Mouse (Mus musculus) liver, embryonic 12.5 days (tissue): ENCODE results near the gene Gga3. TPM values are rescaled to one million over a fixed set of nuclear protein-coding genes. Genes with fewer than 3 reads are reported as not detected.

ENCODE experiments used
- ATAC-seq: fragments of 200-750 bp; cut with Nextera tagmentation; 2 replicates; pipeline ENCODE4 v1.8.0; 2017; ENCODE audit warnings: moderate number of reproducible peaks, mild to moderate bottlenecking, moderate library complexity
- H3K27ac ChIP-seq: fragments of 300-500 bp; sonication (generic); 2 replicates; pipeline ENCODE4 v1.5.1; 2016; ENCODE audit warnings: mild to moderate bottlenecking
- H3K27me3 ChIP-seq: fragments of 300-500 bp; sonication (generic); replicated peaks from 2 replicates; pipeline ENCODE4 v1.6.1; 2016; ENCODE audit warnings: mild to moderate bottlenecking, moderate library complexity
- H3K36me3 ChIP-seq: fragments of 300-500 bp; sonication (generic); 2 replicates; pipeline ENCODE4 v1.6.1; 2016; ENCODE audit warnings: mild to moderate bottlenecking, moderate library complexity
- H3K4me1 ChIP-seq: fragments of 300-500 bp; sonication (generic); 2 replicates; pipeline ENCODE4 v1.6.1; 2016
- H3K4me2 ChIP-seq: fragments of 300-500 bp; sonication (generic); 2 replicates; pipeline ENCODE4 v1.6.1; 2016; ENCODE audit warnings: mild to moderate bottlenecking, moderate library complexity
- H3K4me3 ChIP-seq: fragments of 300-500 bp; sonication (generic); 2 replicates; pipeline ENCODE4 v1.5.1; 2016; ENCODE audit warnings: mild to moderate bottlenecking, moderate library complexity
- H3K9ac ChIP-seq: fragments of 300-500 bp; sonication (generic); 2 replicates; pipeline ENCODE4 v1.6.1; 2016; ENCODE audit warnings: mild to moderate bottlenecking, moderate library complexity
- H3K9me3 ChIP-seq: fragments of 300-500 bp; sonication (generic); replicated peaks from 2 replicates; pipeline ENCODE4 v1.6.1; 2016; ENCODE audit warnings: mild to moderate bottlenecking, moderate library complexity
- WGBS: fragments of 180-500 bp; shearing (Covaris S2); methylation state at CpG from one replicate; pipeline ENCODE4 v1.1.7; 2016; ENCODE audit not compliant: insufficient replicate concordance; 5-methylcytosine and 5-hydroxymethylcytosine counted together
- polyA plus RNA-seq: library from polyadenylated mRNA; unstranded; fragments of >200 nt; fragmentation: Nextera tagmentation; extraction: Ambion mirVana; gene quantifications from 2 replicates; pipeline ENCODE4 v1.2.1, GENCODE M21; 2016

The Gga3 gene
- polyA plus RNA-seq, 1 experiment from 2014 or later, result 14.7 TPM

- H3K4me1 ChIP-seq, result peaks cover 38% of the 10 kb centered on the region
- H3K27me3 ChIP-seq, result no peaks in the 10 kb centered on the region
- peak within 1 kb of the TSS; percentile 100 for H3K27ac ChIP-seq
- H3K9me3 ChIP-seq, result no peaks in the 10 kb centered on the region
- 2% methylated on average over 33 of the region's 70 CpGs for WGBS
- peak within 1 kb of the TSS; percentile 99 for H3K9ac ChIP-seq
- peaks cover 36% of the 10 kb centered on the region for H3K36me3 ChIP-seq
- ATAC-seq, result peak; percentile 88
- H3K4me3 ChIP-seq, result peak within 1 kb of the TSS; percentile 96
- peak within 1 kb of the TSS; percentile 86 for H3K4me2 ChIP-seq
Observed at GRCm38 (mm10) chr11:115536038-115536681, 67.7 kb downstream of the Gga3 start, which contains the start of gene Sumo2. TSS of gene Sumo2 (minus strand) at chr11:115536276.

- H3K4me2 ChIP-seq, result peak overlapping the region; percentile 86
- ATAC-seq, result peak; percentile 73
- no peaks in the 10 kb centered on the region for H3K27me3 ChIP-seq
- H3K4me3 ChIP-seq, result peak overlapping the region; percentile 96
- under 1% methylated on average over 73 of the region's 84 CpGs for WGBS
- H3K36me3 ChIP-seq, result peaks cover 42% of the 10 kb centered on the region
- H3K9me3 ChIP-seq, result no peaks in the 10 kb centered on the region
- H3K9ac ChIP-seq, result peak overlapping the region; percentile 99
- peak overlapping the region; percentile 100 for H3K27ac ChIP-seq
- peaks cover 38% of the 10 kb centered on the region for H3K4me1 ChIP-seq
Observed at GRCm38 (mm10) chr11:115535401-115536037, 68.3 kb downstream of the Gga3 start.

GRCm38 (mm10) chr11:115534759-115535371, 69.0 kb downstream of the Gga3 start:
- no peak for ATAC-seq
- peak overlapping the region; percentile 100 for H3K27ac ChIP-seq
- peak overlapping the region; percentile 99 for H3K9ac ChIP-seq
- H3K4me3 ChIP-seq, result peak overlapping the region; percentile 96
- peaks cover 38% of the 10 kb centered on the region for H3K4me1 ChIP-seq
- WGBS, result 8% methylated on average over 11 of the region's 11 CpGs
- no peaks in the 10 kb centered on the region for H3K9me3 ChIP-seq
- peaks cover 49% of the 10 kb centered on the region for H3K36me3 ChIP-seq
- H3K27me3 ChIP-seq, result no peaks in the 10 kb centered on the region
- H3K4me2 ChIP-seq, result peak overlapping the region; percentile 86

Other genes starting within 250 kb of the Gga3 start
- 1.8 TPM in 2 replicates for gene Hid1, start 236.3 kb downstream of the Gga3 start, polyA plus RNA-seq
- gene Cdr2l, start 222.1 kb downstream of the Gga3 start, polyA plus RNA-seq, result 4.2 TPM in 2 replicates
- 116 and 120 TPM in 2 replicates for gene Mrpl58, start 200.3 kb downstream of the Gga3 start, polyA plus RNA-seq
- 624 and 630 TPM in 2 replicates for gene Atp5h, start 184.1 kb downstream of the Gga3 start, polyA plus RNA-seq
- gene Kctd2, start 183.9 kb downstream of the Gga3 start, polyA plus RNA-seq, result 8.6 and 9.3 TPM in 2 replicates
- 0.18 and 0.22 TPM in 2 replicates for gene Trim80, start 163.5 kb downstream of the Gga3 start, polyA plus RNA-seq
- gene Slc16a5, start 141.6 kb downstream of the Gga3 start, polyA plus RNA-seq, result 0.08 and 0.10 TPM in 2 replicates
- gene Armc7, start 128.4 kb downstream of the Gga3 start, polyA plus RNA-seq, result 4.0 and 4.2 TPM in 2 replicates
- 68.4 and 69.0 TPM in 2 replicates for gene Nt5c, start 112.2 kb downstream of the Gga3 start, polyA plus RNA-seq
- gene Jpt1, start 89.7 kb downstream of the Gga3 start, polyA plus RNA-seq, result 307 and 318 TPM in 2 replicates
- gene Sumo2, start 67.8 kb downstream of the Gga3 start, polyA plus RNA-seq, result 574 and 585 TPM in 2 replicates
- 202 and 216 TPM in 2 replicates for gene Nup85, start 39.6 kb downstream of the Gga3 start, polyA plus RNA-seq
- 83.1 and 87.3 TPM in 2 replicates for gene Mrps7, start 126 bp downstream of the Gga3 start, polyA plus RNA-seq
- gene Mif4gd, start 8.9 kb upstream of the Gga3 start, polyA plus RNA-seq, result 26.6 and 27.1 TPM in 2 replicates
- 15.7 and 17.2 TPM in 2 replicates for gene Slc25a19, start 24.2 kb upstream of the Gga3 start, polyA plus RNA-seq
- gene Grb2, start 104.5 kb upstream of the Gga3 start, polyA plus RNA-seq, result 78.6 and 89.6 TPM in 2 replicates
- gene Tmem94, start 161.4 kb upstream of the Gga3 start, polyA plus RNA-seq, result 16.9 and 17.0 TPM in 2 replicates
- gene Caskin2, start 209.6 kb upstream of the Gga3 start, polyA plus RNA-seq, result 8.3 and 9.2 TPM in 2 replicates
- 23.5 and 25.6 TPM in 2 replicates for gene Tsen54, start 210.7 kb upstream of the Gga3 start, polyA plus RNA-seq
- gene Llgl2, start 220.0 kb upstream of the Gga3 start, polyA plus RNA-seq, result 13.4 and 14.3 TPM in 2 replicates